Mouse (Mus musculus) myocyte (in vitro differentiated cells): ENCODE measurements at regions not wholly inside any gene's neighbourhood (a gene's known extent, or its start where the extent isn't known, plus 50 kb on each side); places are given as distances from the start of the nearest gene placed in this dataset.

Experiments
- CEBPB ChIP-seq: IDR thresholded peaks from 2 replicates; pipeline ENCODE4 v1.6.1; 2011; ENCODE audit warnings: mild to moderate bottlenecking, moderate library complexity; ENCODE audit not compliant: poor library complexity, insufficient read depth, severe bottlenecking
- MAX ChIP-seq: IDR thresholded peaks from one replicate; pipeline ENCODE4 v1.6.1; 2011; ENCODE audit warnings: low read depth, mild to moderate bottlenecking, control low read depth
- MYOG ChIP-seq, 3 experiments: IDR thresholded peaks; one replicate each; pipeline ENCODE4 v1.6.1; 2011; ENCODE audit warnings: control low read depth in 2 of 3, low read depth in 2 of 3, mild to moderate bottlenecking in 2 of 3; ENCODE audit not compliant: insufficient read length in 2 of 3, control insufficient read depth in 1 of 3, insufficient read depth in 1 of 3
- POLR2A ChIP-seq: IDR thresholded peaks from one replicate; pipeline ENCODE4 v1.6.1; 2011; ENCODE audit warnings: low read depth, mild to moderate bottlenecking, control low read depth, moderate library complexity; ENCODE audit not compliant: insufficient read length
- POLR2AphosphoS2 ChIP-seq: IDR thresholded peaks from one replicate; pipeline ENCODE4 v1.6.1; 2011; ENCODE audit warnings: low read depth, control low read depth; ENCODE audit not compliant: insufficient read length
- SRF ChIP-seq: IDR thresholded peaks from one replicate; pipeline ENCODE4 v1.6.1; 2011; ENCODE audit warnings: low read depth; ENCODE audit not compliant: control insufficient read depth, insufficient read length
- TCF12 ChIP-seq: IDR thresholded peaks from one replicate; pipeline ENCODE4 v1.6.1; 2011; ENCODE audit warnings: mild to moderate bottlenecking, control low read depth; ENCODE audit not compliant: poor library complexity, insufficient read depth, severe bottlenecking
- TCF3 ChIP-seq: IDR thresholded peaks from one replicate; pipeline ENCODE4 v1.6.1; 2011; ENCODE audit warnings: low read depth, control low read depth; ENCODE audit not compliant: insufficient read length
- USF1 ChIP-seq: IDR thresholded peaks from one replicate; pipeline ENCODE4 v1.6.1; 2011; ENCODE audit warnings: low read depth, mild to moderate bottlenecking, control low read depth, moderate library complexity

DNA sequence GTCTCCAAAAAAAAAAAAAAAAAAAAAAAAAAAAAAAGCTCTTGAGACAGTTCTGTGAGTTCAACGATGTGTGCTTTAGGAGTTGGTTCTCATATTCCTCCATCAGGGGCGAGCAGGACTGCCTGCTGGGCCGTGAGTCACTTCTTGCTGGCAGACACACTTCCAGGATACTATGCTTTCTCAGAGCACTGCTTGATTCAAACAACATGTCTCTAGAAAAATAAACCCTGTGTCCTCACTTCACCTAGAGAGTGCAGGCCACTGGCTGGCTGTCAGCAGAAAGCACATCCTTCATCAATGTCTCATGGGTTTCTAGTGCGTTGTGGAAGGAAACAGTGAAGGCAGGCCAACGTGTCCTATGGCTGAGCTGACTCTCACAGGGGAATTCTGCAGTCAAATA, 416.8 kb downstream of the Tns3 start:
- TF ChIP-seq MAX (no peak), TCF12 (no peak), POLR2A (no peak), POLR2AphosphoS2 (no peak), CEBPB (no peak), SRF (no peak), TCF3 (no peak), MYOG (IDR thresholded peaks at IDR 0.05; ENCODE audit: control insufficient read depth in 1 of 3, insufficient read depth in 1 of 3, insufficient read length in 2 of 3, low read depth in 2 of 3) (no peak), USF1 (no peak)
